Mouse (Mus musculus) heart, postnatal 0 days (tissue): ENCODE data around the gene Bcas1.

Source experiments
- CTCF ChIP-seq: IDR thresholded peaks from 2 replicates; pipeline ENCODE4 v1.5.1; 2016; ENCODE audit warnings: antibody characterized with exemption, control low read depth, low read depth
- EP300 ChIP-seq: IDR thresholded peaks from 2 replicates; pipeline ENCODE4 v1.6.1; 2016; ENCODE audit warnings: antibody characterized with exemption, low read depth

DNA sequence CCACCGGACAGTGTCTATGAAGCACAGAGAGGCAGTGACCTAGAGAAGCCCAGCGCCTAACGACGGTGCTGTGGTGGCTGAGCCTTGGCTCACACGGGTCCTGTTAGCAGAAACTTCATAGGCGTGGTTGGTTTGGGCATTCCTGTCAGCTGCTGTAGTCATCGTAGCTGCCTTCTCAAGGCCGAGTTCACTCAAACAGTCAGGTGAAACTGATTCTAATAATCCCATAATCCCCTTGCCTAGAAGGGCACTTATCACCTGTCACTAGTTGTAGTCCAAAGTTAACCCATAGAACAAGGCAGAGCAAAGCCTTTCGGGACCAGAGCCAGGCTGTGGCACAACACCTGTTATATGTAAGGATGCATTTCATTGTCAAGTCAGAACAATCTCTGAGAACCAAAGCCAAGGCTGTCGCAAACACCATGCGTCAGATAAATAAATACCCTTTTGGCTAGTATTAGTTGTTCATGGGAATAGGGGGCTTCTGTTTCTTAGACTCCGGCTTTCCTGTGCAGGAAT is 85.3 kb downstream of the Bcas1 start:
- TF ChIP-seq CTCF (no peak), EP300 (no peak)
